Comparison of ENCODE assay signal across 8 mouse cellular contexts in the genomic region with DNA sequence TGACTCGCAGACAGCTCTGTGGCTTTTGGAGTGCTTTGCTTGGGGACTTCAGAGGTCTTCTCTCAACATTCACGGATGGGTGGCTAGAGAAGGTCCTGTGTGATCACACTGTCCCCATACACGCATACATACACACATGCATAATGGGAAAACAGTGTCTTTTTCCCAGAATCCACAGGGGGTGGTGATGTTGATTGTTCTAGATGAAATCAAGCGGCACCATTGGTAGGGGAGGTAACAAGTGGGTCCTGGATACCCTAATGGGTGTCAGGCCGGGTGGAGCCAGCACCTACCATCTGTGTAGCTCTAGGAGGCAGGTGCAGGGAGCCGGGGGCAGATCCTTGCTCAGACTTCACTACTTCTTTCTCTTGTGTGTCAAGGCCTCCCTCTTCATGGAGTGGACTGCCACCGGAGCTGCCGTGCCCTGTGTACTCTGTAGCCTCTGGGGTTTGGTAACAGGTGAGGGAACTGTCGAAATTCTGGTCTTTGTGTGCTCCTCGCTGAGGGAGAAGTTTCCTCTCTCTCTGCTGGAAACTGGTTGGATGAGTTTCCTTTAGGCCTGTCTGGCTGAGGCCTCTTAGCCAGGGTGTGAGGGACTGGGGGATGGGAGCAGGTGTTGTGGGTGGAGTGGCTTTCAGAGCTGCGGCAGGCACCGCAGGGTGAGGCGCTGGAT. TPM values are rescaled to one million over a fixed set of nuclear protein-coding genes. Genes with fewer than 3 reads are reported as not detected.
DNase-seq lines count a peak whose midpoint lies in the region; ATAC-seq and TF ChIP-seq lines count a peak whose summit lies in the region.

No protein-coding gene starts in this region.

- 17% methylated on average over 13 of the region's 13 CpGs for WGBS in neural tube, embryonic 12.5 days
- 26% methylated on average over 11 of the region's 13 CpGs for WGBS in limb, embryonic 14.5 days
- 23% methylated on average over 13 of the region's 13 CpGs for WGBS in neural tube, embryonic 13.5 days

- peak overlapping the region; percentile 53 for H3K4me2 ChIP-seq in neural tube, embryonic 12.5 days (replicated peaks)
- peak overlapping the region; percentile 40 for H3K4me2 ChIP-seq in limb, embryonic 14.5 days (replicated peaks; ENCODE audit: low read depth, low read length, severe bottlenecking)
- peak overlapping the region; percentile 50 for H3K4me2 ChIP-seq in neural tube, embryonic 13.5 days

- no peak for TF ChIP-seq POLR2A in limb, embryonic 14.5 days (IDR thresholded peaks at IDR 0.05; ENCODE audit: borderline replicate concordance, extremely low read depth, insufficient read depth, insufficient read length)

- ATAC-seq in neural tube, embryonic 12.5 days (ENCODE audit: low FRiP score, low read depth) = peak; percentile 57
- ATAC-seq in granulocyte monocyte progenitor cell, adult 5-6 weeks (replicated peaks; ENCODE audit: poor library complexity, severe bottlenecking) = peak; percentile 54
- ATAC-seq in limb, embryonic 14.5 days (ENCODE audit: low FRiP score, low read depth) = peak; percentile 54
- peak; percentile 29; the same call in 1 of the 2 replicates for ATAC-seq in neural tube, embryonic 13.5 days (ENCODE audit: low read depth)

- no peak overlapping the region for H3K4me3 ChIP-seq in neural tube, embryonic 12.5 days
- 0 out of 2 replicates have a peak overlapping the region, but pooled peaks have one; percentile 0 for H3K4me3 ChIP-seq in limb, embryonic 14.5 days (replicated peaks; ENCODE audit: low read length)
- peak overlapping the region; percentile 26; the same call in 1 of the 2 replicates for H3K4me3 ChIP-seq in neural tube, embryonic 13.5 days

- peaks cover 25% of the 10 kb centered on the region for H3K4me1 ChIP-seq in neural tube, embryonic 12.5 days
- H3K4me1 ChIP-seq in limb, embryonic 14.5 days (ENCODE audit: control insufficient read depth, insufficient read depth, low read length) = peaks cover 29% of the 10 kb centered on the region
- peaks cover 36% of the 10 kb centered on the region for H3K4me1 ChIP-seq in neural tube, embryonic 13.5 days (replicated peaks)

- DNase-seq in neural tube, embryonic 10.5 days (ENCODE audit: extremely low spot score, low spot score) = no peak
- peak; percentile 58 for DNase-seq in limb, embryonic 14.5 days (ENCODE audit: low spot score)
- DNase-seq in gastrocnemius, adult 18-20 months (ENCODE audit: low spot score) = no peak
- DNase-seq in frontal cortex, adult 2 months (ENCODE audit: extremely low spot score in 1 of 2, low spot score in 1 of 2) = no peak
- no peak for DNase-seq in frontal cortex, postnatal 14 days (ENCODE audit: low spot score in 2 of 2)

- no peaks in the 10 kb centered on the region for H3K36me3 ChIP-seq in neural tube, embryonic 12.5 days
- no peaks in the 10 kb centered on the region for H3K36me3 ChIP-seq in limb, embryonic 14.5 days (ENCODE audit: control insufficient read depth, insufficient read depth, low read length)
- H3K36me3 ChIP-seq in neural tube, embryonic 13.5 days = no peaks in the 10 kb centered on the region

- H3K27ac ChIP-seq in neural tube, embryonic 12.5 days = no peak overlapping the region
- H3K27ac ChIP-seq in limb, embryonic 14.5 days (replicated peaks; ENCODE audit: low read depth, low read length) = 0 out of 2 replicates have a peak overlapping the region, but pooled peaks have one; percentile 52
- no peak overlapping the region for H3K27ac ChIP-seq in neural tube, embryonic 13.5 days (replicated peaks)

- H3K9ac ChIP-seq in neural tube, embryonic 12.5 days = no peak overlapping the region
- peak overlapping the region; percentile 25; the same call in 1 of the 2 replicates for H3K9ac ChIP-seq in limb, embryonic 14.5 days (ENCODE audit: low read depth, low read length, severe bottlenecking)
- H3K9ac ChIP-seq in neural tube, embryonic 13.5 days = no peak overlapping the region

- H3K9me3 ChIP-seq in neural tube, embryonic 12.5 days = no peaks in the 10 kb centered on the region
- no peaks in the 10 kb centered on the region for H3K9me3 ChIP-seq in limb, embryonic 14.5 days (ENCODE audit: control insufficient read depth, low read length)
- H3K9me3 ChIP-seq in neural tube, embryonic 13.5 days = no peaks in the 10 kb centered on the region

- H3K27me3 ChIP-seq in neural tube, embryonic 12.5 days (replicated peaks) = peaks cover 19% of the 10 kb centered on the region
- no peaks in the 10 kb centered on the region for H3K27me3 ChIP-seq in limb, embryonic 14.5 days (ENCODE audit: control insufficient read depth, insufficient read depth, low read length)
- H3K27me3 ChIP-seq in neural tube, embryonic 13.5 days = peaks cover 38% of the 10 kb centered on the region

RNA-seq across cellular contexts. Expression of a gene that starts 16.9 kb away (rescaled TPM):
- 1.9 and 2.0 TPM in 2 replicates for polyA plus RNA-seq in neural tube, embryonic 12.5 days (2016; fragmentation: Nextera tagmentation; extraction: Ambion mirVana)
- total RNA-seq in granulocyte monocyte progenitor cell, adult 5-6 weeks (2014; fragmentation: Nextera tagmentation) = 19.6 and 20.5 TPM in 2 replicates
- total RNA-seq in granulocyte monocyte progenitor cell, adult 5-6 weeks (2017) = 13.3 and 15.6 TPM in 2 replicates
- polyA plus RNA-seq in limb, embryonic 14.5 days (2012; rRNA removed) = 22.7 and 23.7 TPM in 2 replicates
- polyA plus RNA-seq in limb, embryonic 14.5 days (2014; fragmentation: Nextera tagmentation; extraction: Ambion mirVana) = 5.6 and 7.9 TPM in 2 replicates
- 1.7 and 2.8 TPM in 2 replicates for polyA plus RNA-seq in neural tube, embryonic 13.5 days (2015; fragmentation: Nextera tagmentation; extraction: Ambion mirVana)
- 1 to 10 TPM; 5.2 to 5.3 TPM for total RNA-seq in gastrocnemius, adult 18-20 months (2021)
- 11.6 and 12.6 TPM in 2 replicates for polyA plus RNA-seq in frontal cortex, adult 2 months (2012; rRNA removed)
